Mouse (Mus musculus): ENCODE results near the gene Hsph1.

GRCm38 (mm10) chr5:149583507-149583906, 52.7 kb downstream of the Hsph1 start:
- no peak for TF ChIP-seq CTCF (IDR thresholded peaks at IDR 0.05)
- no peak for TF ChIP-seq POLR2A (IDR thresholded peaks at IDR 0.05; ENCODE audit: insufficient read depth, low read depth, low read length)

All from heart, adult 2 months (tissue).